Mouse (Mus musculus) cerebellum, postnatal 36 days (tissue): ENCODE data around the gene Inpp4b.

Experiments used
- DNase-seq, 2 experiments: peaks; one replicate each; pipeline ENCODE4 v3.0.0; 2021 to 2022; ENCODE audit warnings: mixed read lengths in 2 of 2

Inpp4b gene

GRCm38 (mm10) chr8:81342236-81342998 lies at the start of gene Inpp4b:
Gene Inpp4b, plus strand, starts transcription at chr8:81342556.
- peak; percentile 74 to 81 for DNase-seq

- DNase-seq = no peak
These were observed 7.1 kb upstream of the Inpp4b start for GRCm38 (mm10) chr8:81335250-81335649.

GRCm38 (mm10) chr8:81341191-81341590 lies 1.2 kb upstream of the Inpp4b start:
- DNase-seq = peak in 1 of 2 experiments; percentile 32

GRCm38 (mm10) chr8:81341591-81342235 lies 643 bp upstream of the Inpp4b start:
- DNase-seq = peak; percentile 93 to 94

- no peak for DNase-seq
These were observed 595 bp downstream of the Inpp4b start for GRCm38 (mm10) chr8:81342999-81343302.

- DNase-seq = no peak
These were observed 2.9 kb downstream of the Inpp4b start for GRCm38 (mm10) chr8:81345170-81345697.

GRCm38 (mm10) chr8:81349452-81349851 lies 7.1 kb downstream of the Inpp4b start:
- peak; percentile 31 to 43 for DNase-seq

- no peak for DNase-seq
These were observed 11.1 kb downstream of the Inpp4b start for GRCm38 (mm10) chr8:81353460-81353859.

GRCm38 (mm10) chr8:81358108-81358507 lies 15.8 kb downstream of the Inpp4b start:
- DNase-seq = no peak

- peak; percentile 50 to 72 for DNase-seq
These were observed 18.2 kb downstream of the Inpp4b start for GRCm38 (mm10) chr8:81360518-81360917.

GRCm38 (mm10) chr8:81361162-81361561 lies 18.8 kb downstream of the Inpp4b start:
- DNase-seq = no peak

- DNase-seq = no peak
These were observed 28.3 kb downstream of the Inpp4b start for GRCm38 (mm10) chr8:81370607-81371006.

GRCm38 (mm10) chr8:81371844-81372243 lies 29.5 kb downstream of the Inpp4b start:
- DNase-seq = no peak

- no peak for DNase-seq
These were observed 32.6 kb downstream of the Inpp4b start for GRCm38 (mm10) chr8:81374877-81375475.

- no peak for DNase-seq
These were observed 46.6 kb downstream of the Inpp4b start for GRCm38 (mm10) chr8:81388953-81389352.

GRCm38 (mm10) chr8:81399071-81399470 lies 56.7 kb downstream of the Inpp4b start:
- DNase-seq = no peak

GRCm38 (mm10) chr8:81399501-81399900 lies 57.1 kb downstream of the Inpp4b start:
- no peak for DNase-seq

GRCm38 (mm10) chr8:81412707-81413106 lies 70.4 kb downstream of the Inpp4b start:
- DNase-seq = no peak

- DNase-seq = no peak
These were observed 101.6 kb downstream of the Inpp4b start for GRCm38 (mm10) chr8:81443957-81444356.

GRCm38 (mm10) chr8:81449798-81450197 lies 107.4 kb downstream of the Inpp4b start:
- DNase-seq = no peak

GRCm38 (mm10) chr8:81452082-81452481 lies 109.7 kb downstream of the Inpp4b start:
- no peak for DNase-seq

- no peak for DNase-seq
These were observed 112.5 kb downstream of the Inpp4b start for GRCm38 (mm10) chr8:81454830-81455229.

- DNase-seq = no peak
These were observed 121.4 kb downstream of the Inpp4b start for GRCm38 (mm10) chr8:81463762-81464161.

- DNase-seq = no peak
These were observed 124.4 kb downstream of the Inpp4b start for GRCm38 (mm10) chr8:81466776-81467175.
